Mouse (Mus musculus) activated CD4-positive, CD25-positive, alpha-beta regulatory T cell, adult 4 months (primary cell): ENCODE data around the gene Olfr738. TPM values are rescaled to one million over a fixed set of nuclear protein-coding genes. Genes with fewer than 3 reads are reported as not detected.

Experiments
- ATAC-seq: one replicate; pipeline ENCODE4 v1.8.0; 2017
- polyA plus RNA-seq, 2 experiments: library from polyadenylated mRNA; unstranded; fragments of 100-300 nt; shearing (Covaris generic); gene quantifications; one replicate each; pipeline ENCODE4 v1.2.1; 2017

Olfr738 gene
- polyA plus RNA-seq, result not detected

DNA sequence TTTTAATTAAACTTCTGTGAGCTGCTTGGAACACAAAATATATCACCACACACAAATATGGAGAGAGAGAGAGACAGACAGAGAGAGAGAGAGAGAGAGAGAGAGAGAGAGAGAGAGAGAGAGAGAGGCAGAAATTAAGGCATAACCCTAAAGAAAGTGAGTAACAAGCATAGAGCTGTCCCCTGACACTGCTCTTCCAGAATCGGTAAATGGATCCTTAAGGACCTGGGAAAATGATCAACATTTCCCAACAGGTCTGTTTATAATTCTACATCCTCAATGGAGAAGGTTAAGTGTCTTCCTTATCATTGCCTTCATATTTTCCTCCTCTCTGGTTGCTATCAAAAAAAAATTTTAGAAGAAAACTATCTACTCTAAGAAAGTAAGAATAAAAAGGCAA, at the start of gene Olfr738:
Gene Olfr738, plus strand, starts transcription at position 301 of the 400 bp plus-strand sequence.
- no peak for ATAC-seq

DNA sequence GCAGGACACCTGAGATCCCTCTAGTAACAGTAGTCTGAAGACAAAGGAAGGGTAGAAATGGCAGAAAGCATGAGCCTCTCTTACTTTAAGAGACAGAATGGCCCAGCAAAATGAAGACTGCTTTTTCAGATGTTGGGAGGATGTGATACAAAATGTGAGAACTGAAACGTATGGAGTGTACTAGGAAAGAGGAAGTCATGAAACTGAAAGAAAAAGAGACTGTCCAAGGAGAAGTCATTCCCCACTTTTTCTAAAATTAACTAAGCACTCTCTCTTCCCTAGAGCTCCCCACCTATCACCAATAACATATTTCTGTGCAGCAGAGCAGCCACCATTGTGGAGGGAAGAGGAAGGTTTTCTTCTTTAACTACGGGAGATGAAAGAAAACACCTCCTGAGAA, 49.8 kb upstream of the Olfr738 start, which contains the start of gene Tlr11:
Gene Tlr11, plus strand, starts transcription at position 322 of the 400 bp plus-strand sequence.
- no peak for ATAC-seq

DNA sequence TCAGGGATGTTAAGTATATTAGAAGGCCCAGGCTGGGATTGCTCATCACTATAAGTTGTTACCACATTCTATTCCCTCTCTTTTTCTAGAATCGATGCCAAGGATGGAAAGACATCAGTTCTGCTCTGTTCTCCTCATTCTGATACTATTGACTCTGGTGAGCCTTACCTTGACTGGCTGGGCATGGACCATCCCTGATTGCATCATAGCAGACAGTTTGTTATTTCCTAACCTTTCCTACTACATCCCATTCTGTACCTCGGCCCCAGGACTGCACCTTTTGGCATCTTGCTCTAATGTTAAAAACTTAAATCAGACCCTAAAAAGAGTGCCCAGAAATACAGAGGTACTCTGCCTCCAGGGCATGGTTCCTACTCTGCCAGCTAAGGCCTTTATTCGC, 46.9 kb upstream of the Olfr738 start:
- ATAC-seq, result no peak

DNA sequence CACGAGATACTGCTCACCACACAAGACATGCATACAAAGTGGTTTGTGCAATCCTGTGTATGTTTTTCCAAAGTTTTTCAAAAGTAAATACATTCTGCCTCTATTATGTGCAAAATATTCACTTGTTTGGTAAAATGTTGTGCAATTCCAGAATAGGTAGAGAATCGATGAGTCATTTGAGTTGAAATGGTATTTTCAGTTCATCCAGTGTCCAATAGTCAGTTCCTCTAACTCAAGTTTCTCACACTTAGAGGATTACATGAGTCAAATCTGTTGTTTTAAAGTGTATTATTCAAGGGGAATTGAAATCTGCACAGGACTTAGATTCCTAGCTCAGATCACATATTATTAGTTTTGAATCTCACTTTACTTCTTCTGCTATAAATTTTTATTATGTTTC, 43.8 kb upstream of the Olfr738 start:
- no peak for ATAC-seq

- no peak for ATAC-seq
These were observed 26.5 kb upstream of the Olfr738 start, which contains the start of gene Olfr736 for GRCm38 (mm10) chr14:50380863-50381262. Olfr736 (plus strand) TSS chr14:50381163.

DNA sequence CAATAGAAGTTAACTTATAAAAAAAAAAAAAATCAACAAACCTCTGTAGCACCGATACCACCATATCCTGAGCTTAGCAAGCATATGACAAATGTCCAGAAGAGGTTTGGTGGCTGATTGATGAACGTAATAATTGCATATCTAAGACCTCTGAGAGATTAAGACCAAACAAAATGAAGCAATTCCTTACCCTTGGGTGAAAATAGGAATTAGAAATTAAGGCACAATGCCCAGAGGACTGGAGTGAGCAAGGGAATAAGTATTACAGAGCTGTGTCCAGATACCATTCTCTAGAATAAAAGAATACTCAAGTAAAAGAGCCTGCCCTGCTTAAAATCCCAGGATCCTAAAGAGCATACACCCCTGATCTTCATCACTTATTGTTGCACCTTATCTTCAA, 11.0 kb downstream of the Olfr738 start, which contains the start of gene Olfr739:
Gene Olfr739, plus strand, starts transcription at position 301 of the 400 bp plus-strand sequence.
- no peak for ATAC-seq

- ATAC-seq, result no peak
These were observed 37.9 kb downstream of the Olfr738 start, which contains the start of gene Olfr740 for GRCm38 (mm10) chr14:50445245-50445644. Olfr740 (plus strand) TSS chr14:50445545.

Other genes starting within 250 kb of the Olfr738 start
- not detected for gene Olfr730, start 219.4 kb upstream of the Olfr738 start, polyA plus RNA-seq
- not detected for gene Olfr731, start 165.7 kb upstream of the Olfr738 start, polyA plus RNA-seq
- under 1 TPM in 1 of 2 experiments, not detected in 1; 0.17 TPM for gene Olfr732, start 123.4 kb upstream of the Olfr738 start, polyA plus RNA-seq
- under 1 TPM in 1 of 2 experiments, not detected in 1; 0.28 TPM for gene Olfr733, start 106.0 kb upstream of the Olfr738 start, polyA plus RNA-seq
- gene Olfr734, start 80.8 kb upstream of the Olfr738 start, polyA plus RNA-seq, result not detected
- gene Olfr735, start 58.7 kb upstream of the Olfr738 start, polyA plus RNA-seq, result not detected
- gene Tlr11, start 49.7 kb upstream of the Olfr738 start, polyA plus RNA-seq, result not detected
- gene Olfr736, start 26.4 kb upstream of the Olfr738 start, polyA plus RNA-seq, result not detected
- gene Olfr739, start 11.1 kb downstream of the Olfr738 start, polyA plus RNA-seq, result not detected
- not detected for gene Olfr740, start 38.0 kb downstream of the Olfr738 start, polyA plus RNA-seq
- gene Olfr741, start 65.2 kb downstream of the Olfr738 start, polyA plus RNA-seq, result not detected
- under 1 TPM in 1 of 2 experiments, not detected in 1; 0.25 TPM for gene Olfr742, start 96.0 kb downstream of the Olfr738 start, polyA plus RNA-seq
- gene Olfr743, start 114.3 kb downstream of the Olfr738 start, polyA plus RNA-seq, result not detected
- gene Olfr744, start 207.3 kb downstream of the Olfr738 start, polyA plus RNA-seq, result not detected
- not detected for gene Olfr745, start 231.8 kb downstream of the Olfr738 start, polyA plus RNA-seq
- not detected for gene Olfr746, start 239.5 kb downstream of the Olfr738 start, polyA plus RNA-seq